7 mouse cellular contexts compared by ENCODE assay signal in the genomic region with DNA sequence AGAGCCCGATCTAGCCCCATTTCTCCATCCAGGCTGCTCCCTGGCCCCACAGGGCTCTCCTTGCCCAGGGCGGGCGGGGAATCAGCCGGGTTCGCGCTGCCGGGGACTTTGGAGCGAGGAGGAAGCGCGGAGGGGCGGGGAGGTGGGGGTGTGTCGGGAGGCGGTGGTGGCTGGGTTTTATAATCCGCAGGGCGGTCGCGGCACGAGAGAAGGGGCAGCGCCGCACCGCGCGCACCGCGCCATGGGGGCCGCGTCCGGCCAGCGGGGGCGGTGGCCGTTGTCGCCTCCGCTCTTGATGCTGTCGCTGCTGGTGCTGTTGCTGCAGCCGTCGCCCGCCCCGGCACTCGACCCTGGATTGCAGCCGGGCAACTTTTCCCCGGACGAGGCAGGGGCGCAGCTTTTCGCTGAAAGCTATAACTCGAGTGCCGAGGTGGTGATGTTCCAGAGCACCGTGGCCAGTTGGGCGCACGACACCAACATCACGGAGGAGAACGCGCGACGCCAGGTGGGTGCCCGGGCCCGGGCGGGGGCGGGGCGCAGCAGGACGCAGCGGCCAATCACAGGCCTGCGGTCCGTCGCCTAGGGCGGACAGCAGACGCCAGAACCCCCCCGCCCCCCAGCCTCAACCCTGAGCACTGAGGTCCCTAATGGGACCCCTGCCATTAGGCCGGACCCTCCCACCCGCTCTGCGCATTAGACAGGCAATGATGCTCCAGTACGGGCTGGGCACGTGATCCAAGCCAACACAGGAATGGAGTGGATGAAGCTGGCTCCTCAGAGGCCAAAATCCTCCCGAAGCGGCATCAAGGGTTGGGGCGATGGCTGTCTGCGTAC. TPM values are rescaled to one million over a fixed set of nuclear protein-coding genes. Genes with fewer than 3 reads are reported as not detected.
A peak's percentile ranks its signal among the peaks of the same experiment; 100 is the strongest.
DNase-seq lines count a peak whose midpoint lies in the region; ATAC-seq and TF ChIP-seq lines count a peak whose summit lies in the region.

A gene (plus strand): TSS at position 205 of the 834 bp plus-strand sequence.

- H3K9me3 ChIP-seq in ES-E14 (ENCODE audit: control insufficient read depth, insufficient read depth, low read depth, low read length): no peaks in the 10 kb centered on the region
- H3K9me3 ChIP-seq in forebrain, postnatal 0 days (ENCODE audit: low read length): no peaks in the 10 kb centered on the region
- no peaks in the 10 kb centered on the region for H3K9me3 ChIP-seq in hindbrain, embryonic 11.5 days (ENCODE audit: control insufficient read depth, low read length)
- no peaks in the 10 kb centered on the region for H3K9me3 ChIP-seq in limb, embryonic 13.5 days
- no peaks in the 10 kb centered on the region for H3K9me3 ChIP-seq in midbrain, embryonic 13.5 days

- H3K4me1 ChIP-seq in ES-E14 (ENCODE audit: control insufficient read depth in 2 of 2, insufficient read depth in 2 of 2, low read length in 2 of 2, poor library complexity in 1 of 2): peaks cover 0 to 13% of the 10 kb centered on the region in 2 experiments; a peak in 1 of 4 replicates
- H3K4me1 ChIP-seq in forebrain, postnatal 0 days (ENCODE audit: insufficient read depth): peaks cover 5% of the 10 kb centered on the region; the same call in 1 of the 2 replicates
- H3K4me1 ChIP-seq in hindbrain, embryonic 11.5 days (replicated peaks; ENCODE audit: control insufficient read depth, insufficient read depth, low read length): peaks cover 6% of the 10 kb centered on the region
- peaks cover 9% of the 10 kb centered on the region for H3K4me1 ChIP-seq in limb, embryonic 13.5 days
- H3K4me1 ChIP-seq in midbrain, embryonic 13.5 days (replicated peaks): peaks cover 16% of the 10 kb centered on the region

- no peak for DNase-seq in ES-E14 (ENCODE audit: low read depth, low spot score)
- no peak for DNase-seq in adrenal gland, adult 8-10 months
- DNase-seq in forebrain, postnatal 0 days: peak; percentile 39
- DNase-seq in hindbrain, embryonic 11.5 days (ENCODE audit: low spot score): peak; percentile 59
- DNase-seq in spleen, postnatal 10 days (ENCODE audit: low spot score in 2 of 2): no peak

- ATAC-seq in forebrain, postnatal 0 days: peak; percentile 76
- peak; percentile 81 for ATAC-seq in hindbrain, embryonic 11.5 days (ENCODE audit: low FRiP score)
- ATAC-seq in limb, embryonic 13.5 days (ENCODE audit: low FRiP score, low read depth): peak; percentile 48
- ATAC-seq in midbrain, embryonic 13.5 days: peak; percentile 82

- in situ Hi-C loops in ES-E14 (cut with MboI; ENCODE audit: low sequenced_read_pairs in 2 of 2, unreplicated experiment in 2 of 2): no loop called here

- no peak within 1 kb of the TSS for H3K27ac ChIP-seq in ES-E14 (ENCODE audit: insufficient read depth, low read depth, low read length, poor library complexity, severe bottlenecking)
- H3K27ac ChIP-seq in forebrain, postnatal 0 days (ENCODE audit: low read depth, low read length): no peak within 1 kb of the TSS
- H3K27ac ChIP-seq in hindbrain, embryonic 11.5 days (ENCODE audit: low read depth, low read length): no peak within 1 kb of the TSS
- H3K27ac ChIP-seq in limb, embryonic 13.5 days: no peak within 1 kb of the TSS
- H3K27ac ChIP-seq in midbrain, embryonic 13.5 days: no peak within 1 kb of the TSS

- H3K27me3 ChIP-seq in forebrain, postnatal 0 days (ENCODE audit: insufficient read depth, low read length): no peaks in the 10 kb centered on the region; the same call in 1 of the 2 replicates
- H3K27me3 ChIP-seq in hindbrain, embryonic 11.5 days (ENCODE audit: control insufficient read depth, insufficient read depth, low read length): peaks cover 25% of the 10 kb centered on the region
- H3K27me3 ChIP-seq in limb, embryonic 13.5 days: peaks cover 61% of the 10 kb centered on the region
- H3K27me3 ChIP-seq in midbrain, embryonic 13.5 days: peaks cover 50% of the 10 kb centered on the region

- TF ChIP-seq CTCF in forebrain, postnatal 0 days (IDR thresholded peaks at IDR 0.05; ENCODE audit: low read depth): no peak

- peak within 1 kb of the TSS; percentile 69 to 86 for H3K4me3 ChIP-seq in ES-E14 (ENCODE audit: insufficient read depth in 1 of 2, low read depth in 1 of 2, low read length in 2 of 2, poor library complexity in 1 of 2, severe bottlenecking in 1 of 2)
- H3K4me3 ChIP-seq in forebrain, postnatal 0 days (ENCODE audit: low read depth, low read length): peak within 1 kb of the TSS; percentile 51
- peak within 1 kb of the TSS; percentile 54 for H3K4me3 ChIP-seq in hindbrain, embryonic 11.5 days (ENCODE audit: low read depth, low read length)
- H3K4me3 ChIP-seq in limb, embryonic 13.5 days: peak within 1 kb of the TSS; percentile 63
- peak within 1 kb of the TSS; percentile 56 for H3K4me3 ChIP-seq in midbrain, embryonic 13.5 days (replicated peaks)

- H3K4me2 ChIP-seq in forebrain, postnatal 0 days (ENCODE audit: low read depth): peak within 1 kb of the TSS; percentile 95
- H3K4me2 ChIP-seq in hindbrain, embryonic 11.5 days (replicated peaks; ENCODE audit: low read depth, low read length): peak within 1 kb of the TSS; percentile 99
- peak within 1 kb of the TSS; percentile 99 for H3K4me2 ChIP-seq in limb, embryonic 13.5 days (replicated peaks)
- peak within 1 kb of the TSS; percentile 88 for H3K4me2 ChIP-seq in midbrain, embryonic 13.5 days (replicated peaks)

- H3K9ac ChIP-seq in ES-E14 (ENCODE audit: insufficient read depth, low read depth, low read length, poor library complexity, severe bottlenecking): peak within 1 kb of the TSS; percentile 46
- H3K9ac ChIP-seq in forebrain, postnatal 0 days: peak within 1 kb of the TSS; percentile 39
- H3K9ac ChIP-seq in hindbrain, embryonic 11.5 days (ENCODE audit: low read depth, low read length): peak within 1 kb of the TSS; percentile 55
- peak within 1 kb of the TSS; percentile 67 for H3K9ac ChIP-seq in limb, embryonic 13.5 days
- peak within 1 kb of the TSS; percentile 63 for H3K9ac ChIP-seq in midbrain, embryonic 13.5 days (replicated peaks)

- WGBS in forebrain, postnatal 0 days: 2% methylated on average over 76 of the region's 76 CpGs
- under 1% methylated on average over 60 of the region's 76 CpGs for WGBS in hindbrain, embryonic 11.5 days
- under 1% methylated on average over 73 of the region's 76 CpGs for WGBS in limb, embryonic 13.5 days
- under 1% methylated on average over 75 of the region's 76 CpGs for WGBS in midbrain, embryonic 13.5 days

- no peaks in the 10 kb centered on the region for H3K36me3 ChIP-seq in ES-E14 (ENCODE audit: control insufficient read depth, insufficient read depth, low read length, poor library complexity, severe bottlenecking)
- H3K36me3 ChIP-seq in forebrain, postnatal 0 days (ENCODE audit: insufficient read depth): no peaks in the 10 kb centered on the region
- H3K36me3 ChIP-seq in hindbrain, embryonic 11.5 days (ENCODE audit: control insufficient read depth, insufficient read depth, low read length): no peaks in the 10 kb centered on the region
- no peaks in the 10 kb centered on the region for H3K36me3 ChIP-seq in limb, embryonic 13.5 days
- no peaks in the 10 kb centered on the region for H3K36me3 ChIP-seq in midbrain, embryonic 13.5 days

TF ChIP-seq in ES-E14, 5 proteins besides CTCF, POLR2A, EP300 and RAD21:
- TF ChIP-seq MAFK (IDR thresholded peaks at IDR 0.05; ENCODE audit: insufficient read depth, low read depth, low read length) (no peak), HCFC1 (IDR thresholded peaks at IDR 0.05; ENCODE audit: borderline replicate concordance, insufficient read depth, low read length) (0 out of 2 replicates have a peak, but pooled peaks have one; percentile 19)

RNA-seq across cellular contexts. Expression of the gene that starts here (rescaled TPM):
- 1.2 and 1.4 TPM in 2 replicates for total RNA-seq in ES-E14 (2012; rRNA removed)
- total RNA-seq in adrenal gland, adult 8-10 months (2022): 10 to 100 TPM in 3 of 4 experiments, 1 to 10 TPM in 1; 9.4 to 22.2 (median 12.1) TPM
- 10.3 and 14.3 TPM in 2 replicates for total RNA-seq in forebrain, postnatal 0 days (2014; rRNA removed)
- 5.3 and 8.0 TPM in 2 replicates for polyA plus RNA-seq in forebrain, postnatal 0 days (2015; fragmentation: Nextera tagmentation; extraction: Ambion mirVana)
- 0.46 and 0.53 TPM in 2 replicates for polyA plus RNA-seq in hindbrain, embryonic 11.5 days (2014; fragmentation: Nextera tagmentation; extraction: Ambion mirVana)
- 0.48 and 0.51 TPM in 2 replicates for polyA plus RNA-seq in limb, embryonic 13.5 days (2015; fragmentation: Nextera tagmentation; extraction: Ambion mirVana)
- polyA plus RNA-seq in midbrain, embryonic 13.5 days (2015; fragmentation: Nextera tagmentation; extraction: Ambion mirVana): 1.5 and 1.8 TPM in 2 replicates

Comparison
In these comparisons a context has a peak if more than half of its experiments do, and no peak if none do; other contexts are left out.
1. Peak in DNase-seq, ATAC-seq, H3K4me3 ChIP-seq, H3K9ac ChIP-seq and H3K4me2 ChIP-seq in hindbrain, embryonic 11.5 days; RNA of the gene not detected or under 1 TPM.
2. Peak in ATAC-seq, H3K4me3 ChIP-seq, H3K9ac ChIP-seq and H3K4me2 ChIP-seq in limb, embryonic 13.5 days; RNA of the gene not detected or under 1 TPM.